Mouse (Mus musculus) embryonic facial prominence, embryonic 14.5 days (tissue): ENCODE results near the gene Cebpb. TPM values are rescaled to one million over a fixed set of nuclear protein-coding genes. Genes with fewer than 3 reads are reported as not detected.
A peak's percentile ranks its signal among the peaks of the same experiment; 100 is the strongest.

ENCODE experiments used
- ATAC-seq: fragments of 200-750 bp; cut with Nextera tagmentation; 2 replicates; pipeline ENCODE4 v1.8.0; 2017; ENCODE audit warnings: low read depth, moderate number of reproducible peaks, moderate TSS enrichment
- DNase-seq: peaks from one replicate; pipeline ENCODE4 v3.0.0-alpha.2; 2015; ENCODE audit warnings: low spot score
- H3K27ac ChIP-seq: fragments of 300-500 bp; sonication (generic); replicated peaks from 2 replicates; pipeline ENCODE4 v1.5.1; 2014; ENCODE audit warnings: low read depth, mild to moderate bottlenecking, low read length, moderate library complexity
- H3K27me3 ChIP-seq: fragments of 300-500 bp; sonication (generic); replicated peaks from 2 replicates; pipeline ENCODE4 v1.6.1; 2014; ENCODE audit warnings: low read length; ENCODE audit not compliant: control insufficient read depth, insufficient read depth
- H3K36me3 ChIP-seq: fragments of 300-500 bp; sonication (generic); 2 replicates; pipeline ENCODE4 v1.6.1; 2014; ENCODE audit warnings: low read length, mixed read lengths; ENCODE audit not compliant: control insufficient read depth, insufficient read depth
- H3K4me1 ChIP-seq: fragments of 300-500 bp; sonication (generic); 2 replicates; pipeline ENCODE4 v1.6.1; 2014; ENCODE audit warnings: antibody characterized with exemption, low read length; ENCODE audit not compliant: control insufficient read depth, insufficient read depth
- H3K4me2 ChIP-seq: fragments of 300-500 bp; sonication (generic); 2 replicates; pipeline ENCODE4 v1.6.1; 2014; ENCODE audit warnings: low read depth, mild to moderate bottlenecking, low read length, moderate library complexity, mixed read lengths
- H3K4me3 ChIP-seq: fragments of 300-500 bp; sonication (generic); 2 replicates; pipeline ENCODE4 v1.5.1; 2014; ENCODE audit warnings: low read depth, mild to moderate bottlenecking, low read length
- H3K9ac ChIP-seq: fragments of 300-500 bp; sonication (generic); 2 replicates; pipeline ENCODE4 v1.6.1; 2014; ENCODE audit warnings: low read depth, mild to moderate bottlenecking, low read length, moderate library complexity, mixed read lengths
- H3K9me3 ChIP-seq: fragments of 300-500 bp; sonication (generic); 2 replicates; pipeline ENCODE4 v1.6.1; 2016; ENCODE audit warnings: low read length; ENCODE audit not compliant: control insufficient read depth
- WGBS: fragments of 180-500 bp; shearing (Covaris S2); extraction: QIAGEN DNeasy Blood & Tissue Kit; methylation state at CpG from one replicate; pipeline ENCODE4 v1.1.7; 2014; 5-methylcytosine and 5-hydroxymethylcytosine counted together
- polyA plus RNA-seq: library from polyadenylated mRNA; unstranded; fragments of >200 nt; fragmentation: Nextera tagmentation; extraction: Ambion mirVana; gene quantifications from 2 replicates; pipeline ENCODE4 v1.2.1, GENCODE M21; 2014

The Cebpb gene
- polyA plus RNA-seq, 1 experiment from 2014 or later: 30.3 TPM

DNA sequence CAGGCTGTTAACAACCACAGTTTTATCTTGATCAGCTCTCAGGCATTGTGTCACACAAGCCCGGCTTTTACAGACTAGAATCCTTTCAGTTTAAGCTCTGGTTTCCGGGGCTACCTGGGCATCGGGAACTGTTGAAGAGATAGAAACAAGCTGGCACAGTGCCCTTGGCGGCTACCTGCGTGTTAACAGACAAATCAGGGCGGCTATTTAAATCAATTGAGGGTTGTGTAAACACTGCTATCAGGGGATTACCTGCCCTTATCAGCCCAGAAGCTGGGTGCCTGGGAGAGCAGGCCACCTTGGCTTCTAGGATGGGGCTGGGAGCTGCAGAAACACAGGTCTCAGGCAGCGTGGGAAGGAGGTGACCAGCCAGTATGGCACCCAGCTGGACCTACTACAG is 36.0 kb upstream of the Cebpb start:
- Histone ChIP-seq H3K27ac (no peak overlapping the region), H3K9me3 (no peaks in the 10 kb centered on the region), H3K4me2 (no peak overlapping the region), H3K4me1 (no peaks in the 10 kb centered on the region), H3K27me3 (no peaks in the 10 kb centered on the region), H3K9ac (no peak overlapping the region), H3K4me3 (no peak overlapping the region), H3K36me3 (peaks cover 66% of the 10 kb centered on the region)
- no peak for DNase-seq
- WGBS: 80% methylated on average over 7 of the region's 7 CpGs
- no peak for ATAC-seq

DNA sequence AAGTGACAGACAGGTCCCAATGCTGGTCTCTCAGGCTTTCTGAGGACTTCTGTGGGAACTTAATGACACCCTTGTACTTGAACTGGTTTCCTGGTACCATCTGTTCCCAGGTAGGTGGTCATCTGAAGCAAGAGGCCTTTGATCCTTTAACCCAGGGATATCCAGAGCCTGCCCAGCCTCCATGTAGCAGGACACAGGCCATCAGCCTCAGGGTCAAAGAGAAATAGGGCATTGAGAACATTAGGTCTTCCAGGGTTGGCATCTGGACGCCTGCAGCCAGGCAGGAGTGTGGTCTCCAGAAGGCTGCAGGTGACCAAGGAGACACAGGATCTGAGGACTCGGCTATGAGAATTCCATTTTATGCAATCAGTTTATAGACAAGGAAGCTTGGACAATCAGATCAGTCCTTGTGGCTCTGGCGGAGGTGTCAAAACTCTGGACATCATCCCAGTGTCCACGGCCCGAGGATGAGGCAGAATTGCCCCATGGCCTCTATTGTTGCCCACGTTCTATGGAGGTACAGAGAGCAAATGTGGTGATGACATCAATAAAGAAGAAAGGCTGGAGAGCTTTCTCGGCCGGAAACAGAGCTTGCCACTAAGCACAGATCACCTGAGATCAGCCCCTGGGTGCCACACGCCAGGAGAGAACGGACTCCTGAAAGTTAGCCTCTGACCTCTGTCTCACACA is 33.7 kb upstream of the Cebpb start:
- DNase-seq (no peak), ATAC-seq (no peak)
- Histone ChIP-seq H3K36me3 (peaks cover 51% of the 10 kb centered on the region), H3K9ac (no peak overlapping the region), H3K4me1 (peaks cover 10% of the 10 kb centered on the region), H3K27me3 (no peaks in the 10 kb centered on the region), H3K9me3 (no peaks in the 10 kb centered on the region), H3K27ac (no peak overlapping the region), H3K4me3 (no peak overlapping the region), H3K4me2 (no peak overlapping the region)
- WGBS: 91% methylated on average over 10 of the region's 10 CpGs

DNA sequence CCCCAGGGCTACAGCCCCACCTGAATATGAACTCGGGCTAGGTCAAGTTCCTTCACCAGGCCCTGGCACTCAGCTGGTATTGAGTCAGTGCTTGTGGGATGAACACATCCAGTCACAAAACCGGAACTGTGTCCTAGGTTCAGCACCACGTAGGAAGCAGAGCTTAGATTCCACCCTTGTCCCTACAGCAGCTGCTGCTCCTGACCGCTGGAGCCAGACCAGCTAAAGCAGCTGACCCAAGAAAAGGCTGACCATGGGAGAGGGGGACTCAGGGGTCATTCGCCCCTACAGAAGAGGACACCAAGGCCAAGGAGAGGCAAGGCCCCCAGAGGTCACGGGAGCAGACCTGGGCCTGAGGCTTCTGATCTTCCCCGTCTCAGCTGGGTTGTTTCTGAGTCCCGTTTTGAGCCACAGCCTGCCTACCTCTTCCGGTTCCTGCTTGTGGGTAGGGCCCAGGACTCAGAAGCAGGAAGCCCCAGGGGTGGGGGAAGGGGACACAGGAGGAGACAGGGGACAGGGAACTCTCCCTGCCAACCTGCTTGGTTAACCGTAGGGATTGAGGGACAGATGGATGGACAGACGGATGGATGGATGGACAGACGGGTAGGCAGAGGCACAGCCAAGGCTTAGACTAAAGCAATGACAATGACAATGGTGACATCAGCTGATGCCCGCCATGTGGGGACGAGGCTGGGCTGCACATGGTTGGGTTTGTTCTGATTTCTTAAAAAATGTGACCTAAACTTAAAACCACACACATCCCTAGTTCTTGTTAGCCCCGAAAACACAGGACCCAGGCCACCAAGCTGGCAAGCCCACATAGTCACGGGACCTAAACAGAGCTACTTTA is 31.9 kb upstream of the Cebpb start:
- Histone ChIP-seq H3K4me3 (no peak overlapping the region), H3K27ac (no peak overlapping the region), H3K4me2 (no peak overlapping the region), H3K4me1 (peaks cover 18% of the 10 kb centered on the region), H3K9ac (no peak overlapping the region), H3K27me3 (no peaks in the 10 kb centered on the region), H3K36me3 (peaks cover 43% of the 10 kb centered on the region), H3K9me3 (no peaks in the 10 kb centered on the region)
- WGBS: 84% methylated on average over 16 of the region's 16 CpGs
- DNase-seq (no peak), ATAC-seq (no peak)

- no peak overlapping the region for H3K4me3 ChIP-seq
- peaks cover 31% of the 10 kb centered on the region for H3K36me3 ChIP-seq
- no peak for DNase-seq
- WGBS: 90% methylated on average over 3 of the region's 4 CpGs
- no peak overlapping the region for H3K4me2 ChIP-seq
- H3K27me3 ChIP-seq: no peaks in the 10 kb centered on the region
- 0 out of 2 replicates have a peak overlapping the region, but pooled peaks have one; percentile 15 for H3K9ac ChIP-seq
- no peak for ATAC-seq
- H3K4me1 ChIP-seq: peaks cover 22% of the 10 kb centered on the region
- no peak overlapping the region for H3K27ac ChIP-seq
- H3K9me3 ChIP-seq: no peaks in the 10 kb centered on the region
Measured at GRCm38 (mm10) chr2:167657973-167658372, 30.7 kb upstream of the Cebpb start.

GRCm38 (mm10) chr2:167658712-167659111 is 30.0 kb upstream of the Cebpb start:
- Histone ChIP-seq H3K4me2 (0 out of 2 replicates have a peak overlapping the region, but pooled peaks have one; percentile 98), H3K9ac (0 out of 2 replicates have a peak overlapping the region, but pooled peaks have one; percentile 15), H3K27me3 (no peaks in the 10 kb centered on the region), H3K4me1 (peaks cover 22% of the 10 kb centered on the region), H3K4me3 (no peak overlapping the region), H3K36me3 (peaks cover 24% of the 10 kb centered on the region), H3K27ac (no peak overlapping the region), H3K9me3 (no peaks in the 10 kb centered on the region)
- no peak for DNase-seq
- 60% methylated on average over 11 of the region's 11 CpGs for WGBS
- no peak for ATAC-seq

- H3K4me3 ChIP-seq: peak overlapping the region; percentile 86
Measured at GRCm38 (mm10) chr2:167659177-167659846, 29.4 kb upstream of the Cebpb start.

DNA sequence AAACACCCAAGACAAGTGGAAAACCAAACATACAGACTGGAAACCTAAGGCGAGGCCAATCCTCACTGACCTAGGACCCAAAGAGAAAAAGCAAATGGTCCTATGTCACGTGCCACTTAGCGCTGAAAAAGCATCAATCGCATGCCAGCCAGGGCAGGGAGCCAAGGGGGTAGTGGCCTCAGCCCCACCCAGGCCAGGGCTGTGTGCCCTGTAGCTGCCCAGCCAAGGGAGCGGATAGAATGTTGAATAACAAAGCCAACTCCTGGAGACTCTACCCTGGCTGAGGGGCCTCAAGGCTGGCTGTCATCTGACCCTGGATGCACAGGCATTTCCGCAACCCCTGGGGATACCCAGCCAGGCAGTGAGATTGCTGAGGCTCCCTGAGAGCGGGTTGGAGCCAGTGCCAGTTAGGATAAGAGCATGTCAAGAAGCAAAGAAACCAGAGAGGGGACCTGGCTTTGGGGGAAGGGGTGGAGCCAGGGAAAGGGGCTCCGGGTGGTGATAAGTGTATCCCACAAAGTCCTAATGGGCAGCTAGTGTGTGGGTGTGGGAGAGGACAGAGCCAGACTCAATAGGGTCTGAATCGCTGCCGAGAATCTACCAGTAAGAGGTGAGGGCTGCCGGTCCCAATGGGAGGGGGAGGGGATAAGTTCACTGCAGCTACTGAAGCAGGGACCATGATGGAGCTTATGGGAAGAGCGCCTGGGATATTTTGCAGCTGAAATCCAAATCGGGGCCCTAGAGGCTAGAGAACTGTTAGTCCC is 28.7 kb upstream of the Cebpb start:
- Histone ChIP-seq H3K36me3 (peaks cover 15% of the 10 kb centered on the region; the same call in 1 of the 2 replicates), H3K4me3 (peak overlapping the region; percentile 86), H3K27me3 (no peaks in the 10 kb centered on the region), H3K27ac (peak overlapping the region; percentile 58), H3K4me1 (peaks cover 22% of the 10 kb centered on the region), H3K4me2 (peak overlapping the region; percentile 98), H3K9me3 (no peaks in the 10 kb centered on the region), H3K9ac (peak overlapping the region; percentile 90)
- WGBS: 20% methylated on average over 13 of the region's 13 CpGs
- ATAC-seq (peak; percentile 12; the same call in 1 of the 2 replicates), DNase-seq (peak; percentile 55)

More at GRCm38 (mm10) chr2:167659177-167659846, 29.4 kb upstream of the Cebpb start:
- H3K36me3 ChIP-seq: peaks cover 20% of the 10 kb centered on the region
- H3K9ac ChIP-seq: peak overlapping the region; percentile 90; the same call in 1 of the 2 replicates
- H3K9me3 ChIP-seq: no peaks in the 10 kb centered on the region
- 0 out of 2 replicates have a peak overlapping the region, but pooled peaks have one; percentile 58 for H3K27ac ChIP-seq
- H3K27me3 ChIP-seq: no peaks in the 10 kb centered on the region
- DNase-seq: peak; percentile 62
- peak overlapping the region; percentile 98 for H3K4me2 ChIP-seq
- H3K4me1 ChIP-seq: peaks cover 22% of the 10 kb centered on the region
- ATAC-seq: no peak
- 57% methylated on average over 10 of the region's 10 CpGs for WGBS

- no peak for DNase-seq
- WGBS: under 1% methylated on average over 12 of the region's 12 CpGs
Measured at GRCm38 (mm10) chr2:167660611-167660971, 28.1 kb upstream of the Cebpb start.

More at GRCm38 (mm10) chr2:167660611-167660971, 28.1 kb upstream of the Cebpb start:
- Histone ChIP-seq H3K9me3 (no peaks in the 10 kb centered on the region), H3K4me1 (peaks cover 22% of the 10 kb centered on the region), H3K4me3 (peak overlapping the region; percentile 86), H3K9ac (peak overlapping the region; percentile 90), H3K4me2 (peak overlapping the region; percentile 98), H3K27me3 (no peaks in the 10 kb centered on the region), H3K36me3 (peaks cover 11% of the 10 kb centered on the region; the same call in 1 of the 2 replicates), H3K27ac (peak overlapping the region; percentile 58)
- no peak for ATAC-seq
